Mouse (Mus musculus): ENCODE data around the gene Uqcrfs1. TPM values are rescaled to one million over a fixed set of nuclear protein-coding genes. Genes with fewer than 3 reads are reported as not detected.

Uqcrfs1 gene
- polyA plus RNA-seq, 1 experiment from 2014 or later = 249 TPM

- Histone ChIP-seq H3K36me3 (ENCODE audit: control insufficient read depth, insufficient read depth, low read length) (no peaks in the 10 kb centered on the region), H3K9ac (ENCODE audit: low read length) (no peak overlapping the region), H3K27me3 (ENCODE audit: control insufficient read depth, insufficient read depth, low read length) (no peaks in the 10 kb centered on the region), H3K4me1 (replicated peaks; ENCODE audit: control insufficient read depth, insufficient read depth, low read length) (no peaks in the 10 kb centered on the region), H3K27ac (ENCODE audit: low read depth, low read length) (no peak overlapping the region), H3K9me3 (ENCODE audit: control insufficient read depth, low read length) (no peaks in the 10 kb centered on the region), H3K4me2 (ENCODE audit: low read depth, low read length, severe bottlenecking) (no peak overlapping the region), H3K4me3 (ENCODE audit: low read depth, low read length) (no peak overlapping the region)
- ATAC-seq (replicated peaks; ENCODE audit: low FRiP score) = no peak
- 91% methylated on average over 1 of the region's 1 CpGs for WGBS
- no peak for DNase-seq (ENCODE audit: low spot score)
Observed at GRCm38 (mm10) chr13:30560603-30561002, 15.4 kb upstream of the Uqcrfs1 start.

DNA sequence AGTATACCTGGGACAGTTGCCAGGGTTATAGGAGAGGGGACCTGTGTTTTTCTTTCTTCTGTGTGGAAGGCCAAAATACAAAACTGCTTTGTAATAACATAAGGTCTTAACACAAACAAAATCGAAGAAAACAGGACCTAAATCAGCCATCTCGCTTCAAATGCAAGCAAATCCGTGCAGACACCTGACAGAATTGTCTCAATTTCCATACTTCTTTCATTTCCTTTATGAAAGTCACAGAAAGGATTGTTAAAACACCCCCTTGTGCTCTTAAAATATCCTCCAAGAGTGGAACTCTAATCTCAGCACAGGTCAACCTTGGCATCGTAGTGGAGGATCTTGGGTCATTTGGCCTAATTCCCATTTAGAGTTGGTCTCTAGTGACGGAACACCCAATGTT lies 14.9 kb upstream of the Uqcrfs1 start:
- no peaks in the 10 kb centered on the region for H3K9me3 ChIP-seq (ENCODE audit: control insufficient read depth, low read length)
- no peak overlapping the region for H3K9ac ChIP-seq (ENCODE audit: low read length)
- no peak overlapping the region for H3K27ac ChIP-seq (ENCODE audit: low read depth, low read length)
- 90% methylated on average over 5 of the region's 5 CpGs for WGBS
- ATAC-seq (replicated peaks; ENCODE audit: low FRiP score) (no peak), DNase-seq (ENCODE audit: low spot score) (no peak)
- H3K27me3 ChIP-seq (ENCODE audit: control insufficient read depth, insufficient read depth, low read length) = no peaks in the 10 kb centered on the region
- H3K4me2 ChIP-seq (ENCODE audit: low read depth, low read length, severe bottlenecking) = no peak overlapping the region
- no peaks in the 10 kb centered on the region for H3K36me3 ChIP-seq (ENCODE audit: control insufficient read depth, insufficient read depth, low read length)
- H3K4me1 ChIP-seq (replicated peaks; ENCODE audit: control insufficient read depth, insufficient read depth, low read length) = no peaks in the 10 kb centered on the region
- H3K4me3 ChIP-seq (ENCODE audit: low read depth, low read length) = no peak overlapping the region

DNA sequence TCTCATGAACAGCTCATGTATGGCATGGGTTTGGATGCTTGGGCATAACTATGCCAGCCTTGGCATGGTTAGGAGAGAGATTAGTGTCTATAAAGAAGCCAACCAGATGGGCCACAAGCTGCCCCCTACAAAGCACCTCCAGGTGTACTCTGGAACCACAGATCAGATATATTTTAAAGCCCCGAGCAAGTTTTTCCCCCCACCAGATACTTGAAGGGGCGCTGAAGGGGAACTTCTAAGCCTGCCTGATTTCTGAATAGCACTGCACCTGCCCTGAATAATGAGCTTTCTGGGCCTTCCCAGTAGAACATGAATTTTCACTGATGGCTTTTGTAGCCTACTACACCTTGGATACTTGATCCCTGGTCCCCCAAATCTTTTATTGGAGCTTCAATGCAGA lies 12.6 kb upstream of the Uqcrfs1 start:
- no peaks in the 10 kb centered on the region for H3K9me3 ChIP-seq (ENCODE audit: control insufficient read depth, low read length)
- H3K9ac ChIP-seq (ENCODE audit: low read length) = no peak overlapping the region
- no peaks in the 10 kb centered on the region for H3K36me3 ChIP-seq (ENCODE audit: control insufficient read depth, insufficient read depth, low read length)
- H3K4me2 ChIP-seq (ENCODE audit: low read depth, low read length, severe bottlenecking) = no peak overlapping the region
- no peaks in the 10 kb centered on the region for H3K27me3 ChIP-seq (ENCODE audit: control insufficient read depth, insufficient read depth, low read length)
- H3K4me3 ChIP-seq (ENCODE audit: low read depth, low read length) = no peak overlapping the region
- ATAC-seq (replicated peaks; ENCODE audit: low FRiP score) (no peak), DNase-seq (ENCODE audit: low spot score) (no peak)
- 85% methylated on average over 2 of the region's 2 CpGs for WGBS
- H3K4me1 ChIP-seq (replicated peaks; ENCODE audit: control insufficient read depth, insufficient read depth, low read length) = no peaks in the 10 kb centered on the region
- H3K27ac ChIP-seq (ENCODE audit: low read depth, low read length) = no peak overlapping the region

DNA sequence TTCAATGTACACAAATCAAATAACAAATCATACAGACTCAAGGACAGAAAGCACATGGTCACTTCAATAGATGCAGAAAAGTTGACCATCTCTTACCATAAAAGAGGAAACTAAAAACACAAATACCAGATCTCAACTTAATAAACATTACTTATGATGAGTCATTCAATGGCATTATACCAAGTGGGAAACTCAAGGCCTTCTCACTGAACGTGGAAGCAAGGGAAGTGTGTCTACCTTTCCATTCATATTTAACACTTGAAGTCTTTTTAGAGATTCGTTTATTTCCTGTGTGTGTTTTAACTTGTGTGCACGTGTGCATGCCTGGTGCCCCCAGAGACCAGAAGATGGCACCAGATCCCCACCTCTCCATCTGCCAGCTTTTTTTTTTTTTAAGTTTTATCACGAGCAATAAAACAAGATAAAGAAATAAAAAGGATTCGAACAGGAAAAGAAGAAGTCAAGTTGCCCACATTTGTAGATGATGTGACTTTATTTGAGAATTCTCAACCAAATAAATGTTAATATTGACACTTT lies 8.0 kb upstream of the Uqcrfs1 start:
- Histone ChIP-seq H3K9ac (ENCODE audit: low read length) (no peak overlapping the region), H3K4me2 (ENCODE audit: low read depth, low read length, severe bottlenecking) (no peak overlapping the region), H3K4me1 (replicated peaks; ENCODE audit: control insufficient read depth, insufficient read depth, low read length) (no peaks in the 10 kb centered on the region), H3K27ac (ENCODE audit: low read depth, low read length) (no peak overlapping the region), H3K9me3 (ENCODE audit: control insufficient read depth, low read length) (no peaks in the 10 kb centered on the region), H3K27me3 (ENCODE audit: control insufficient read depth, insufficient read depth, low read length) (no peaks in the 10 kb centered on the region), H3K36me3 (ENCODE audit: control insufficient read depth, insufficient read depth, low read length) (no peaks in the 10 kb centered on the region), H3K4me3 (ENCODE audit: low read depth, low read length) (no peak overlapping the region)
- DNase-seq (ENCODE audit: low spot score) (no peak), ATAC-seq (replicated peaks; ENCODE audit: low FRiP score) (no peak)
- WGBS = 42% methylated on average over 5 of the region's 5 CpGs

- Histone ChIP-seq H3K4me1 (replicated peaks; ENCODE audit: control insufficient read depth, insufficient read depth, low read length) (no peaks in the 10 kb centered on the region; the same call in 1 of the 2 replicates), H3K4me2 (ENCODE audit: low read depth, low read length, severe bottlenecking) (no peak overlapping the region), H3K36me3 (ENCODE audit: control insufficient read depth, insufficient read depth, low read length) (no peaks in the 10 kb centered on the region), H3K9ac (ENCODE audit: low read length) (no peak overlapping the region), H3K9me3 (ENCODE audit: control insufficient read depth, low read length) (no peaks in the 10 kb centered on the region), H3K27ac (ENCODE audit: low read depth, low read length) (no peak overlapping the region), H3K4me3 (ENCODE audit: low read depth, low read length) (no peak overlapping the region), H3K27me3 (ENCODE audit: control insufficient read depth, insufficient read depth, low read length) (no peaks in the 10 kb centered on the region)
- ATAC-seq (replicated peaks; ENCODE audit: low FRiP score) = no peak
- WGBS = 80% methylated on average over 5 of the region's 5 CpGs
- DNase-seq (ENCODE audit: low spot score) = no peak
Observed at GRCm38 (mm10) chr13:30549339-30549738, 4.2 kb upstream of the Uqcrfs1 start.

- H3K9ac ChIP-seq (ENCODE audit: low read length) = no peak overlapping the region
- H3K4me2 ChIP-seq (ENCODE audit: low read depth, low read length, severe bottlenecking) = no peak overlapping the region
- DNase-seq (ENCODE audit: low spot score) (peak; percentile 86), ATAC-seq (replicated peaks; ENCODE audit: low FRiP score) (no peak)
- H3K27ac ChIP-seq (ENCODE audit: low read depth, low read length) = no peak overlapping the region
- H3K4me1 ChIP-seq (replicated peaks; ENCODE audit: control insufficient read depth, insufficient read depth, low read length) = peaks cover under 1% of the 10 kb centered on the region; the same call in 1 of the 2 replicates
- H3K27me3 ChIP-seq (ENCODE audit: control insufficient read depth, insufficient read depth, low read length) = no peaks in the 10 kb centered on the region
- WGBS = 28% methylated on average over 2 of the region's 2 CpGs
- no peaks in the 10 kb centered on the region for H3K36me3 ChIP-seq (ENCODE audit: control insufficient read depth, insufficient read depth, low read length)
- H3K9me3 ChIP-seq (ENCODE audit: control insufficient read depth, low read length) = no peaks in the 10 kb centered on the region
- no peak overlapping the region for H3K4me3 ChIP-seq (ENCODE audit: low read depth, low read length)
Observed at GRCm38 (mm10) chr13:30548835-30549234, 3.7 kb upstream of the Uqcrfs1 start.

- 8% methylated on average over 5 of the region's 5 CpGs for WGBS
- Histone ChIP-seq H3K36me3 (ENCODE audit: control insufficient read depth, insufficient read depth, low read length) (no peaks in the 10 kb centered on the region), H3K4me1 (replicated peaks; ENCODE audit: control insufficient read depth, insufficient read depth, low read length) (no peaks in the 10 kb centered on the region), H3K4me2 (ENCODE audit: low read depth, low read length, severe bottlenecking) (no peak overlapping the region), H3K9me3 (ENCODE audit: control insufficient read depth, low read length) (no peaks in the 10 kb centered on the region), H3K4me3 (ENCODE audit: low read depth, low read length) (no peak overlapping the region), H3K27me3 (ENCODE audit: control insufficient read depth, insufficient read depth, low read length) (no peaks in the 10 kb centered on the region), H3K27ac (ENCODE audit: low read depth, low read length) (no peak overlapping the region), H3K9ac (ENCODE audit: low read length) (no peak overlapping the region)
- ATAC-seq (replicated peaks; ENCODE audit: low FRiP score) = peak; percentile 61; the same call in 1 of the 2 replicates
- peak; percentile 60 for DNase-seq (ENCODE audit: low spot score)
Observed at GRCm38 (mm10) chr13:30530761-30531160, 14.4 kb downstream of the Uqcrfs1 start.

GRCm38 (mm10) chr13:30524961-30525360 lies 20.2 kb downstream of the Uqcrfs1 start:
- no peaks in the 10 kb centered on the region for H3K36me3 ChIP-seq (ENCODE audit: control insufficient read depth, insufficient read depth, low read length)
- no peak overlapping the region for H3K27ac ChIP-seq (ENCODE audit: low read depth, low read length)
- no peak for DNase-seq (ENCODE audit: low spot score)
- no peaks in the 10 kb centered on the region for H3K4me1 ChIP-seq (replicated peaks; ENCODE audit: control insufficient read depth, insufficient read depth, low read length)
- ATAC-seq (replicated peaks; ENCODE audit: low FRiP score) = no peak
- H3K4me3 ChIP-seq (ENCODE audit: low read depth, low read length) = no peak overlapping the region
- H3K9me3 ChIP-seq (ENCODE audit: control insufficient read depth, low read length) = no peaks in the 10 kb centered on the region
- H3K4me2 ChIP-seq (ENCODE audit: low read depth, low read length, severe bottlenecking) = no peak overlapping the region
- WGBS = 93% methylated on average over 8 of the region's 8 CpGs
- no peaks in the 10 kb centered on the region for H3K27me3 ChIP-seq (ENCODE audit: control insufficient read depth, insufficient read depth, low read length)
- H3K9ac ChIP-seq (ENCODE audit: low read length) = no peak overlapping the region

DNA sequence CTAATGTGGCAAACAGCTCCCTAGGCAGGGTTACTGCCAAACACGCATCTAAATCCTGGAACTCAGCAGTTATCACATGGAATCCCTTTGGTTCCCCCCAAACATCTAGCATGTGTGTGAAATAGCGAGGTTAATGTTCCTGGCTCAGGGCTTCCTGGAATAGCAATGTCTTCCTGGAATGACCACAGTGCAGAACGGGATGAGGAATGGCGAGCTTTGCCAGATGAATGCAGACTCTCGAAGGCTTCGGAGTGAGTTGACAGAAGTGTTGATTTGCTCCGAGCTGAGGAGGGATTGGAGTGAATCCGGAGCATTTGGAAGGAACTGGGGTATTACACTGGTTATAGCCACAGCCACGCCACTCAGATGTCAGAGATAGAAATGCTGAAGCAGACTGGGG lies 21.2 kb downstream of the Uqcrfs1 start:
- Histone ChIP-seq H3K27me3 (ENCODE audit: control insufficient read depth, insufficient read depth, low read length) (no peaks in the 10 kb centered on the region), H3K4me3 (ENCODE audit: low read depth, low read length) (no peak overlapping the region), H3K4me2 (ENCODE audit: low read depth, low read length, severe bottlenecking) (no peak overlapping the region), H3K36me3 (ENCODE audit: control insufficient read depth, insufficient read depth, low read length) (no peaks in the 10 kb centered on the region), H3K27ac (ENCODE audit: low read depth, low read length) (no peak overlapping the region), H3K4me1 (replicated peaks; ENCODE audit: control insufficient read depth, insufficient read depth, low read length) (no peaks in the 10 kb centered on the region), H3K9me3 (ENCODE audit: control insufficient read depth, low read length) (no peaks in the 10 kb centered on the region), H3K9ac (ENCODE audit: low read length) (no peak overlapping the region)
- ATAC-seq (replicated peaks; ENCODE audit: low FRiP score) = no peak
- no peak for DNase-seq (ENCODE audit: low spot score)
- 90% methylated on average over 9 of the region's 9 CpGs for WGBS

Data from forebrain, embryonic 11.5 days (tissue).